Mouse (Mus musculus) heart, postnatal 25 days (tissue): ENCODE results near the gene Trpc5. TPM values are rescaled to one million over a fixed set of nuclear protein-coding genes. Genes with fewer than 3 reads are reported as not detected.

Source experiments
- DNase-seq: peaks from one replicate; pipeline ENCODE4 v3.0.0; 2022; ENCODE audit warnings: low spot score
- intact Hi-C: fragments of 180-260 bp; cut with DNase I; formaldehyde crosslinking; loops from one replicate; pipeline ENCODE4 v1.15.1; 2025
- total RNA-seq, 2 experiments: library from RNA; stranded (reverse); gene quantifications; 2 replicates each; pipeline ENCODE4 v1.2.3; 2021

Gene Trpc5
- total RNA-seq, 2 experiments from 2014 or later, result not detected

- DNase-seq, result no peak
- intact Hi-C loops, result no loop called here
Measured at GRCm38 (mm10) chrX:144338355-144338754, 349.6 kb downstream of the Trpc5 start.

- no peak for DNase-seq
- intact Hi-C loops, result no loop called here
Measured at GRCm38 (mm10) chrX:144337938-144338337, 350.0 kb downstream of the Trpc5 start.

- DNase-seq, result no peak
- intact Hi-C loops, result no loop called here
Measured at GRCm38 (mm10) chrX:144335332-144336015, 352.5 kb downstream of the Trpc5 start.

Other genes with a start within 250 kb of the Trpc5 start
- not detected for gene Trpc5os, start 231.6 kb downstream of the Trpc5 start, total RNA-seq
- gene Rtl4, start 727 bp upstream of the Trpc5 start, total RNA-seq, result not detected